Mouse (Mus musculus): ENCODE data around the gene Zfpm1.

- TF ChIP-seq GATA1 (IDR thresholded peaks at IDR 0.05; ENCODE audit: borderline replicate concordance, low read length) (no peak), FLI1 (IDR thresholded peaks at IDR 0.05; ENCODE audit: low read length) (no peak)
Measured at GRCm38 (mm10) chr8:122304058-122304457, 22.1 kb downstream of the Zfpm1 start.

Measured in megakaryocyte, embryonic 14.5 days (primary cell).